Mouse (Mus musculus): ENCODE measurements at regions not wholly inside any gene's neighbourhood (a gene's known extent, or its start where the extent isn't known, plus 50 kb on each side); places are given as distances from the start of the nearest gene placed in this dataset.

DNA sequence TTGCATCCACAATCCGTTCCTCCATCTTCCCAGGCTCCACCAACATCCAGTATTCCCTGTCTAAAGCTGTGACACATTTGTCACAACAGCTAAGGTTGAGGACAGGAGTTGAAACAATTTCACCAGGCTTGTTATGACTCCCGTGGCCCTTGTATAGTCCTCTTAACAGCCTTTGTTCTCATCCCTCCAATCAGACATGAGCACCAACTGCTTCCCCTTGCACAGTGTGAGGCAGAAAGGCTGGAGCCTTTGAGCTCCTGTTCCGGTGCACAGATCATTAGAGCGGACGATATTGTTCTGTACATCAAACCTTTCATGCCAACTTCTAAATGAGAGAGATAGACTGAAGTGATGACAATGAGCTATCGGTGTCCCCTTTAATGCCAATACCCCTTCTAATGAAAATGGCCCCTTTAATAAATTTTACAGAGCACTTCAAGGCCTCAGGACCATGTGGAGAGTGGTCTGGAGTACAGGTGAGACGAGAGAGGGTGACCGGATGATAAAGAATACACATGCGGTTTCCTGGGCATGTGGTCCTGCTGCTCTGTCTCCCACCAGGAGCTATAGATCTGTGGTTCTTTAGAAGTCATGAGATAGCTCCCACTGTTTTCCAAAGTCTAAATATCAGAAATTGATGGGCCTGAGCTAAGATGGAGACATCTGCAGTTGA is 161.8 kb upstream of the Tmco5 start:
- no peak for TF ChIP-seq CTCF (IDR thresholded peaks at IDR 0.05; ENCODE audit: borderline replicate concordance, extremely low read depth, insufficient read depth, insufficient read length)
- no peak for TF ChIP-seq POLR2A (IDR thresholded peaks at IDR 0.05; ENCODE audit: borderline replicate concordance, extremely low read depth, insufficient read depth, insufficient read length, poor library complexity, severe bottlenecking)

Data from brain, embryonic 14.5 days (tissue).